Mouse (Mus musculus) myocyte (in vitro differentiated cells): Measurements from ENCODE around the gene Tcf25. TPM values are rescaled to one million over a fixed set of nuclear protein-coding genes. Genes with fewer than 3 reads are reported as not detected.

Experiments used
- H3K27me3 ChIP-seq: one replicate; pipeline ENCODE4 v1.6.1; 2011; ENCODE audit not compliant: control insufficient read depth, insufficient read depth, insufficient read length
- H3K36me3 ChIP-seq: one replicate; pipeline ENCODE4 v1.6.1; 2011; ENCODE audit not compliant: control insufficient read depth, insufficient read depth
- H3K4me2 ChIP-seq: one replicate; pipeline ENCODE4 v1.6.1; 2011; ENCODE audit warnings: low read depth, control low read depth
- H3K4me3 ChIP-seq: one replicate; pipeline ENCODE4 v1.5.1; 2011; ENCODE audit warnings: mild to moderate bottlenecking, control low read depth, moderate library complexity
- H3K79me2 ChIP-seq: one replicate; pipeline ENCODE4 v1.6.1; 2011; ENCODE audit not compliant: control insufficient read depth, insufficient read depth
- H3ac ChIP-seq: one replicate; pipeline ENCODE4 v1.6.1; 2011; ENCODE audit not compliant: control insufficient read depth, insufficient read length
- CEBPB ChIP-seq: IDR thresholded peaks from 2 replicates; pipeline ENCODE4 v1.6.1; 2011; ENCODE audit warnings: mild to moderate bottlenecking, moderate library complexity; ENCODE audit not compliant: poor library complexity, insufficient read depth, severe bottlenecking
- E2F4 ChIP-seq: IDR thresholded peaks from one replicate; pipeline ENCODE4 v1.6.1; 2011; ENCODE audit warnings: mild to moderate bottlenecking, control low read depth, moderate library complexity; ENCODE audit not compliant: insufficient read depth
- MAX ChIP-seq: IDR thresholded peaks from one replicate; pipeline ENCODE4 v1.6.1; 2011; ENCODE audit warnings: low read depth, mild to moderate bottlenecking, control low read depth
- MYOD1 ChIP-seq, 3 experiments: IDR thresholded peaks; one replicate each; pipeline ENCODE4 v1.6.1; 2011; ENCODE audit warnings: control low read depth in 2 of 3, low read depth in 2 of 3, mild to moderate bottlenecking in 2 of 3, moderate library complexity in 1 of 3; ENCODE audit not compliant: insufficient read length in 2 of 3, control insufficient read depth in 1 of 3
- MYOG ChIP-seq, 3 experiments: IDR thresholded peaks; one replicate each; pipeline ENCODE4 v1.6.1; 2011; ENCODE audit warnings: control low read depth in 2 of 3, low read depth in 2 of 3, mild to moderate bottlenecking in 2 of 3; ENCODE audit not compliant: insufficient read length in 2 of 3, control insufficient read depth in 1 of 3, insufficient read depth in 1 of 3
- POLR2A ChIP-seq: IDR thresholded peaks from one replicate; pipeline ENCODE4 v1.6.1; 2011; ENCODE audit warnings: low read depth, mild to moderate bottlenecking, control low read depth, moderate library complexity; ENCODE audit not compliant: insufficient read length
- POLR2AphosphoS2 ChIP-seq: IDR thresholded peaks from one replicate; pipeline ENCODE4 v1.6.1; 2011; ENCODE audit warnings: low read depth, control low read depth; ENCODE audit not compliant: insufficient read length
- REST ChIP-seq: IDR thresholded peaks from one replicate; pipeline ENCODE4 v1.6.1; 2011; ENCODE audit warnings: mild to moderate bottlenecking, control low read depth, moderate library complexity; ENCODE audit not compliant: insufficient read depth, insufficient read length
- SRF ChIP-seq: IDR thresholded peaks from one replicate; pipeline ENCODE4 v1.6.1; 2011; ENCODE audit warnings: low read depth; ENCODE audit not compliant: control insufficient read depth, insufficient read length
- TCF12 ChIP-seq: IDR thresholded peaks from one replicate; pipeline ENCODE4 v1.6.1; 2011; ENCODE audit warnings: mild to moderate bottlenecking, control low read depth; ENCODE audit not compliant: poor library complexity, insufficient read depth, severe bottlenecking
- TCF3 ChIP-seq: IDR thresholded peaks from one replicate; pipeline ENCODE4 v1.6.1; 2011; ENCODE audit warnings: low read depth, control low read depth; ENCODE audit not compliant: insufficient read length
- USF1 ChIP-seq: IDR thresholded peaks from one replicate; pipeline ENCODE4 v1.6.1; 2011; ENCODE audit warnings: low read depth, mild to moderate bottlenecking, control low read depth, moderate library complexity
- polyA plus RNA-seq: library from polyadenylated mRNA; unstranded; fragments of >200 nt; fragmentation: generic; extraction: Trizol; gene quantifications from one replicate; pipeline ENCODE4 v1.2.1, GENCODE M21; 2012; ENCODE audit warnings: missing spikeins

Tcf25 gene
- polyA plus RNA-seq, 1 experiment: 177 TPM

- no peaks in the 10 kb centered on the region for H3K27me3 ChIP-seq
- no peaks in the 10 kb centered on the region for H3K36me3 ChIP-seq
- H3K79me2 ChIP-seq: no peaks in the 10 kb centered on the region
- no peak overlapping the region for H3K4me2 ChIP-seq
- H3K4me3 ChIP-seq: no peak overlapping the region
- no peak for TF ChIP-seq POLR2AphosphoS2
- H3ac ChIP-seq: no peak overlapping the region
Measured at GRCm38 (mm10) chr8:123361082-123361739, 12.3 kb upstream of the Tcf25 start.

- Histone ChIP-seq H3K36me3 (peaks cover 3% of the 10 kb centered on the region), H3ac (peak overlapping the region; percentile 70), H3K79me2 (peaks cover 46% of the 10 kb centered on the region), H3K4me2 (peak overlapping the region; percentile 99), H3K4me3 (peak overlapping the region; percentile 93), H3K27me3 (no peaks in the 10 kb centered on the region)
- TF ChIP-seq TCF3 (no peak), MYOG (IDR thresholded peaks at IDR 0.05; ENCODE audit: control insufficient read depth in 1 of 3, insufficient read depth in 1 of 3, insufficient read length in 2 of 3, low read depth in 2 of 3) (no peak), MAX (no peak), USF1 (no peak), MYOD1 (IDR thresholded peaks at IDR 0.05; ENCODE audit: control insufficient read depth in 1 of 3, insufficient read length in 2 of 3, low read depth in 2 of 3) (peak in 1 of 3 experiments; percentile 14), E2F4 (no peak), REST (no peak), TCF12 (no peak), CEBPB (no peak), SRF (peak; percentile 61), POLR2A (peak; percentile 87), POLR2AphosphoS2 (peak; percentile 92)
Measured at GRCm38 (mm10) chr8:123374239-123374578, 656 bp downstream of the Tcf25 start.

GRCm38 (mm10) chr8:123375701-123376100, 2.1 kb downstream of the Tcf25 start:
- TF ChIP-seq POLR2A (no peak), TCF12 (no peak), MYOG (IDR thresholded peaks at IDR 0.05; ENCODE audit: control insufficient read depth in 1 of 3, insufficient read depth in 1 of 3, insufficient read length in 2 of 3, low read depth in 2 of 3) (no peak), REST (no peak), SRF (no peak), TCF3 (no peak), MAX (no peak)
- H3K4me3 ChIP-seq: no peak overlapping the region
- H3K36me3 ChIP-seq: peaks cover 7% of the 10 kb centered on the region
- no peak overlapping the region for H3ac ChIP-seq
- no peaks in the 10 kb centered on the region for H3K27me3 ChIP-seq
- peaks cover 61% of the 10 kb centered on the region for H3K79me2 ChIP-seq
- H3K4me2 ChIP-seq: peak overlapping the region; percentile 99

DNA sequence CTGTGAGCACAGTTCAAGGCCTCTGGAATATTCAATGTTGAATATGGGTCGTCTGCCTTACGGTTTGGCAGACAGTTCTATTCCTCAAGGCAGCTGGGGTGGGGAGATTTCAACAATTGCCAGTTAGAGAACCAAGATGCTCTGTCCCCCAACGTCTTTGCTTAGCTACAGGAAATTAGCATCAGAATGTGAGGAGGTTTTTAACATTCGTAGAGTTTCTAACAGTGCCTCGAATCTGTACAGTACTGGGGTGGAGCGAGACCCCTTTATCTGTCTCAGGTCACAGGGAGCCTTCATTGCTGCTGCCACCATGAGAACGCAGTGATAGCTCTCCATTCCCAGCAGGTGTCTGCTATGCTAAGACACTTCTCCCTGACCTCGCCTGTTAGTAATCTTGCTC, 2.6 kb downstream of the Tcf25 start:
- no peaks in the 10 kb centered on the region for H3K27me3 ChIP-seq
- H3K4me3 ChIP-seq: no peak overlapping the region
- H3K36me3 ChIP-seq: peaks cover 11% of the 10 kb centered on the region
- no peak overlapping the region for H3ac ChIP-seq
- peaks cover 65% of the 10 kb centered on the region for H3K79me2 ChIP-seq
- no peak overlapping the region for H3K4me2 ChIP-seq
- no peak for TF ChIP-seq MYOG (IDR thresholded peaks at IDR 0.05; ENCODE audit: control insufficient read depth in 1 of 3, insufficient read depth in 1 of 3, insufficient read length in 2 of 3, low read depth in 2 of 3)
- TF ChIP-seq SRF: no peak
- TF ChIP-seq USF1: no peak
- no peak for TF ChIP-seq MYOD1 (IDR thresholded peaks at IDR 0.05; ENCODE audit: control insufficient read depth in 1 of 3, insufficient read length in 2 of 3, low read depth in 2 of 3)
- no peak for TF ChIP-seq TCF12
- TF ChIP-seq E2F4: no peak

DNA sequence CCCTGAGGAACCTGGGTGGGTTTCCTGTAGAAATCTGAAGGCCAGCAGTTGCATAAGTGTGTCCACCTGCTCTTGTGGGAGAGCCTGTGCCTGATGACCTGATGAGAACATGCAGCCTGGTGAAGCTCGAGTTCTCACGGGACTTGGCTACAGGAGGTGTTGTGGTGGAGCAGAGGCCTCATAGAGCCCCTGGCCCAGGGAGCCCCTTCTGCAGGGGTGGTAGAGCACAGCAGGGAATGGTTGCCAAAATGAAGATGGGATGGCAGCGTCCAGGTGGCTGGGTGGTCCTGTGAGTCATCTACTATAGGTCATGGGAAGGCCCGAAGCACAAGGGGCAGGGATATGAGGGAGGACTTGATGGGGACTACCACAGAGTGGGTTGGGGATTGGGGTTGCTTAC, 8.2 kb downstream of the Tcf25 start:
- H3K27me3 ChIP-seq: no peaks in the 10 kb centered on the region
- no peak for TF ChIP-seq TCF12
- no peak for TF ChIP-seq MYOG (IDR thresholded peaks at IDR 0.05; ENCODE audit: control insufficient read depth in 1 of 3, insufficient read depth in 1 of 3, insufficient read length in 2 of 3, low read depth in 2 of 3)
- TF ChIP-seq TCF3: no peak
- TF ChIP-seq MYOD1 (IDR thresholded peaks at IDR 0.05; ENCODE audit: control insufficient read depth in 1 of 3, insufficient read length in 2 of 3, low read depth in 2 of 3): no peak
- TF ChIP-seq USF1: no peak
- no peak for TF ChIP-seq POLR2AphosphoS2
- TF ChIP-seq CEBPB: no peak
- no peak for TF ChIP-seq SRF
- H3ac ChIP-seq: no peak overlapping the region
- no peak overlapping the region for H3K4me3 ChIP-seq
- H3K36me3 ChIP-seq: peaks cover 36% of the 10 kb centered on the region
- H3K4me2 ChIP-seq: no peak overlapping the region
- peaks cover 42% of the 10 kb centered on the region for H3K79me2 ChIP-seq
